Mouse (Mus musculus) cerebellum, adult 11 months (tissue): ENCODE measurements around the gene Coil.

Experiments
- DNase-seq: peaks from one replicate; pipeline ENCODE4 v3.0.0; 2022

The Coil gene

GRCm38 (mm10) chr11:88970202-88970732 is at the start of gene Coil:
Gene Coil (plus strand): TSS chr11:88970252.
- DNase-seq, result no peak

DNA sequence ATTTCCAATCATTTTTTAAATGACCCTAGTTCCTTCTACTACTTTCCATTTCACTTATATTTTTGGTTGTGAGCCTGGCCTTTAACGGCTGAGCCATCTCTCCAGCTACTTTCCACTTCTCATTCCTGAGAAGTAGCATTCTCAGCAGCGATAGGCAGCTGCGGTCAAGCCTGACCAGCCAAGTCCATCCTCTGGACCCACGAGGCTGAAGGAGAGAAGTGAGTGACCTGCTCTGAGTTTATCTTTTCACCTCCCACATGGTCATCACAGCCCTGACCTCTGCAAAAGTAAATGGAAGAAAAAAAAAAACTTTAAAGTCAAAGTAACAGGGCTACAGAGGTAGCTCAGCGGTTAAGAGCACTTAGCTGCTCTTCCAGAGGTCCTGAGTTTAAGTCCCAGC is 43.5 kb upstream of the Coil start:
- no peak for DNase-seq

GRCm38 (mm10) chr11:88931692-88932530 is 38.1 kb upstream of the Coil start:
- no peak for DNase-seq

DNA sequence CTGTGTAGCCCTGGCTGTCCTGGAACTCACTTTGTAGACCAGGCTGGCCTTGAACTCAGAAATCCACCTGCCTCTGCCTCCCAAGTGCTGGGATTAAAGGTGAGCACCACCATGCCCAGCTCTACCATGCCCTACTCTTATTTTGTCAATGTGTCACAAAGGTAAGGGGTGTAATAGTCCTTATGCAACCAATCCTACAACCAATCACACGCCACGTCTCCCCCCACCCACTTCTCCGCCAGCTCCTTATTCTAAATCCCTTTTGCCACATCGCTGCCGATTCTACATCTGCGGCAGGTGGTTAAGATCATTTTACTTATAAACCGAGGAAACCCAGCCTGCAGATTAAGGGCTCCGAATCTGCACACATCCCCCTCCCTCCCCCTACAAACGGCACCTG is 37.0 kb upstream of the Coil start:
- no peak for DNase-seq

GRCm38 (mm10) chr11:88934089-88935000 is 35.7 kb upstream of the Coil start:
- DNase-seq, result no peak

GRCm38 (mm10) chr11:88937886-88938285 is 32.2 kb upstream of the Coil start:
- no peak for DNase-seq

GRCm38 (mm10) chr11:88938770-88939169 is 31.3 kb upstream of the Coil start:
- DNase-seq, result no peak

DNA sequence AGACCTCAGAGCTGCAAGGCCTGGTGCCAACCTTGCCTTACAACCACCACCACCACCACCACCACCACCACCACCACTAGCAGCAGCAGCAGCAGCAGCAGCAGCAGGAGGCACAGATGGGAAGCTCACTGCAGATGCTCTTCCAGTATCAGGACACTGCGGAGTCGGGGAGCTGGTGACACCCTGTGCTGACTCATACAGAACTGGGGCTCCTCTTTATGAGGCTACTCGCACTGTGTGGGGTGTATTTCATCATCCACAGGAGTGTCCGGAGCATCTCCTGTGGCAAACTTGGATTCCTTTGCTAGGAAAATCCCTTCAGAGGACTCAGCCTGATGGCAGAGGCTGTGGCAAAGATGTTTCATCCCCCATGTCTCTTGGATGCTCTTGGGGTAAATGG is 30.4 kb upstream of the Coil start:
- DNase-seq, result no peak

DNA sequence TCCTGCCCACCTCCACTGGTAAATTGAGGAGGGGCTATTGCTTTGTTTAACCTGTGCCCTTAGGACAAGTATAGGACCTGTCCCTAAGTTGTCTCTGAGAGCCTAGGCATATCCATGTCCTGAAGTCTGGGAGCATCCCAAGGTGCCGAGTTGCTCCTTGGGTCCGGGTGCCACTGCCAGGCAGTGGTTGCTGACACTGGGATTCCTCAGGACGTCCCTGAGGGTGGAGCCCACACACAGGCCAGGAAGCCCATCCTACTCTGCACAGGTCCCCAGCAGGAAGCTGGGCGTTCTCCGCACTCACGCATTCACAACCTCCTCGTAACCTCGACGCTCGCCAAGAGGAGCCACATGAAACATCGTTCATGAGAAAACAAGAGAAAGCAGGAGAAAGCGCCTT is 28.6 kb upstream of the Coil start:
- no peak for DNase-seq

DNA sequence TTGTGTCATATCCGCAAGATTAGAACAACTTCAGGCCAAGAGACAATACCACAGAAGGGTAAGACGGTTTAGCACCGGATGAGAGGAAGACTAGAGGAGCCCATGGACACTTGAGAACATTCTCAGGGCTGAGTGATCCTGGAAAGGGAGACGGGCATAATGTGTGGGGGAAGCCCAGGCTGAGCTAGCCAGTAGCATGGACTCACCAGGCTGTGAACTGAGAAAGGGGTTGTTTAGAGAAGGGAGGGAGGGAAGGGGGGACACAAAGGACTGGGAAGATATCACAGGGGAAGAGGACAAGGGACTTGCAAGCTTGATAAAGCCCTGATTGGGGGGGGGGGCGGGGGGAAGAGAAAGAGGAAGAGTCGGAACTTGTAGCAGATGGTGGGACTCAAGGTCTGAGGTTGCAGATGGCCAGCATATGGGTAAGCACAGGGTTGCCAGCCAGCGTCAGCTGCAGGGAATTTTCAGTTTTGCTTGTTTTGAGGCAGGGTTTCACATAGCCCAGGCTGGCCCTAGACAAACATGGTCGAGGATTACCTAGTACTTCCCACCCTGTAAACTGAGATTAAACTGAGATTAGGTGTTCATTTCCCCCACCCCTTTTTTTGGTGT is 24.0 kb upstream of the Coil start:
- DNase-seq, result peak; percentile 59

- no peak for DNase-seq
These were observed 21.2 kb upstream of the Coil start for GRCm38 (mm10) chr11:88948896-88949295.

DNA sequence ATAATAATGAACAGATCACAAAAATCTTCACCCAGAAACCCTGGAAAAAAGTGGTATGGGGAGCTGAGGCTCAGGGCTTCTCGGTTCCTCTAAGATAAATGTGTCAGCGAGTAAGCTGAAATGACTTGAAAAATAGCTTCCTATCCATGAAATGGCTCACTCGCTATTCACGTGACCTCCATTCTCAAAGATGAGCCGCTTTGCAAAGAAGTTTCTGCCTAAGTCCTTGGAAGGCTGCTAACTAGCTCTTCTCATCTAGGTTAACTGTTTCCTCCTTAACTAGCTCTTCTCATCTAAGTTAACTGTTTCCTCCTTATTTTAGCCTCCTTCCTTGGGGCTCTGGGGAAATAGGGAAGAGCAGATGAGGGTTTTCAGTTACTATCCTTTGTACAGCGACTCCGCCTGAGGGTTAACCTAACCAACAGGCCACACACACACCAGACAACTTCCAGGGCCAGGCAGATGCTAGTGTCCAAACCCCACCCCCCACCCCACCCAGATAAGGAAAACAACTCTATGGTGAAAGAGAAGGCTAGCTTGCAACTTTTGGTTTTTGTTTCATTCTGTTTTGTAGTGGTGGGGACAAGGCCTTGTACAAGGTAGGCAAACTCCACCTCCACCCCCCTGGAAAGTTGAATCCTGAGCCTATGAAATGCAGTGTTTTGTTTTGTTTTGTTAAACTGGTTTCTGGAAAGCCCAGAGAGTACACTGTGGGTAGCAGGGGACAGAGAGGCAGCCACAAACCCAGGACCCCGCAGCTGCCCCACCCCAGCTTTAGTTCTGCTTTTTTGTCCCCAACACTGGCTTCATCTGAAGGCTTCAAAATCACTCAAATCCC is 20.0 kb upstream of the Coil start:
- DNase-seq, result no peak

- DNase-seq, result no peak
These were observed 19.3 kb upstream of the Coil start for GRCm38 (mm10) chr11:88950640-88951250.

GRCm38 (mm10) chr11:88951576-88951975 is 18.5 kb upstream of the Coil start:
- no peak for DNase-seq

GRCm38 (mm10) chr11:88952117-88952516 is 17.9 kb upstream of the Coil start:
- DNase-seq, result no peak

GRCm38 (mm10) chr11:88953582-88953981 is 16.5 kb upstream of the Coil start:
- DNase-seq, result no peak

GRCm38 (mm10) chr11:88954803-88955202 is 15.2 kb upstream of the Coil start:
- DNase-seq, result no peak

DNA sequence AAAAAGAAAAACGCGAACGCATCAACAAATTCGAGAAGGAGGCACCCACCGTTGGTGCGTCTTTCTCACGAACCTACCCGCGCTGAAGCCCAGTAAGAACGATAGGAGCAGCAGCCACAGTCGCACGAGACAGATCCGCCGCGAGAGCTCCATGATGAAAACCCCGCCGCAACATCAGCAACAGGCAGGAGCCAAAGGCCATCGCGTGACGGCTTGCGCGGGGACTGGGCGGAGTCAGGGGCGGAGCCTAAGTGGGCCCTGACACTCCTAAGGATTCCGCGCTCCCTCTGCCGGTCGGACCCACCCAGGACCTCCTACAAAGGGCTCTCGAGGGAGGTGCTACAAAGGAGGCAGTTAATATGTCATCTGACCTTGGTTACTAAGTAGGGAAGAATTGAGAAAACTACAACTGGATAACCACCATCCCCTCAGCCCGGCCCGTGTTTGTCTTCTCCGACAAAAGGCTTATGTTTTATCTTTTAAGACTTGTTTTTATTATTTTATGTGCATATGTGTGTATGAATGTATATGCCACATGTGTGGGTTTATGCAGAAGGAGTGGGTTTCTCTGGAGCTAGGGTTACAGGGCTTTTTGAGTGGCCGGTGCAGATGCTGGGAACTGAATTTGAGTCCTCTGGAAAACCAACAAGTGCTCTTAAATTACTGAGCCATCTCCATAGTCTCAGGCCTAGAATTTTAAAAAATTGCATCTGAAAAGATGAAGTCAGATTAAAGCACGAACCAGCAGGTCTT is 14.7 kb upstream of the Coil start, which contains the start of gene Scpep1:
Scpep1 (minus strand) TSS at position 249 of the 753 bp plus-strand sequence.
- peak; percentile 96 for DNase-seq

GRCm38 (mm10) chr11:88958851-88959250 is 11.2 kb upstream of the Coil start:
- no peak for DNase-seq

- no peak for DNase-seq
These were observed 3.1 kb upstream of the Coil start, which contains the start of gene Elobl for GRCm38 (mm10) chr11:88966881-88967361. Gene Elobl (minus strand): TSS chr11:88966931.
